Mouse (Mus musculus): ENCODE results near the gene Rapgef2. TPM values are rescaled to one million over a fixed set of nuclear protein-coding genes. Genes with fewer than 3 reads are reported as not detected.

Gene Rapgef2
- total RNA-seq, 2 experiments from 2014 or later: 121 to 129 TPM

GRCm38 (mm10) chr3:79206524-79206923 lies 79.8 kb downstream of the Rapgef2 start:
- no peak for DNase-seq (ENCODE audit: low spot score in 2 of 2)

GRCm38 (mm10) chr3:79205981-79206380 lies 80.3 kb downstream of the Rapgef2 start:
- DNase-seq (ENCODE audit: low spot score in 2 of 2): no peak

DNA sequence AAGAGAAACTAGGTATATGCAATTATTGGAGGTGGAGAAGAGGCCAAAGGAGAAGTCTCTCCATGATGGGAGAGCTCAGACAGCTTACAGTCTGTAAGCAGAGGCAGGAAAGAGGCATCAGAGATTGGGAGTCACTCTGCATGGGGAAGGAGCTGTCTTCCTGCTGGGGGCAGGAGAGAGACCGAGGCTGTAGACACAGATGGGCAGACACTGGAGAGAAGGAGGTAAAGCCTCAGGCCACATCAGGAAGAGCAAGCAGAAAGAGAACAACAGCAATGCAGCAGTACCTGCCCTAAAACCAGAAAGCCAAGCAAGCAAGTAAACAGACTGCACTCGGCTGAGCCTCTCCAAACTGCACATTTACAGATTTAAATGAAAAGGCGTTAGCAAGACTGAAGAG lies 81.2 kb downstream of the Rapgef2 start:
- DNase-seq (ENCODE audit: low spot score in 2 of 2): no peak

- DNase-seq (ENCODE audit: low spot score in 2 of 2): no peak
Measured at GRCm38 (mm10) chr3:79204261-79204660, 82.1 kb downstream of the Rapgef2 start.

GRCm38 (mm10) chr3:79203821-79204220 lies 82.5 kb downstream of the Rapgef2 start:
- DNase-seq (ENCODE audit: low spot score in 2 of 2): no peak

- DNase-seq (ENCODE audit: low spot score in 2 of 2): peak; percentile 43 to 50
Measured at GRCm38 (mm10) chr3:79203178-79203577, 83.1 kb downstream of the Rapgef2 start.

DNA sequence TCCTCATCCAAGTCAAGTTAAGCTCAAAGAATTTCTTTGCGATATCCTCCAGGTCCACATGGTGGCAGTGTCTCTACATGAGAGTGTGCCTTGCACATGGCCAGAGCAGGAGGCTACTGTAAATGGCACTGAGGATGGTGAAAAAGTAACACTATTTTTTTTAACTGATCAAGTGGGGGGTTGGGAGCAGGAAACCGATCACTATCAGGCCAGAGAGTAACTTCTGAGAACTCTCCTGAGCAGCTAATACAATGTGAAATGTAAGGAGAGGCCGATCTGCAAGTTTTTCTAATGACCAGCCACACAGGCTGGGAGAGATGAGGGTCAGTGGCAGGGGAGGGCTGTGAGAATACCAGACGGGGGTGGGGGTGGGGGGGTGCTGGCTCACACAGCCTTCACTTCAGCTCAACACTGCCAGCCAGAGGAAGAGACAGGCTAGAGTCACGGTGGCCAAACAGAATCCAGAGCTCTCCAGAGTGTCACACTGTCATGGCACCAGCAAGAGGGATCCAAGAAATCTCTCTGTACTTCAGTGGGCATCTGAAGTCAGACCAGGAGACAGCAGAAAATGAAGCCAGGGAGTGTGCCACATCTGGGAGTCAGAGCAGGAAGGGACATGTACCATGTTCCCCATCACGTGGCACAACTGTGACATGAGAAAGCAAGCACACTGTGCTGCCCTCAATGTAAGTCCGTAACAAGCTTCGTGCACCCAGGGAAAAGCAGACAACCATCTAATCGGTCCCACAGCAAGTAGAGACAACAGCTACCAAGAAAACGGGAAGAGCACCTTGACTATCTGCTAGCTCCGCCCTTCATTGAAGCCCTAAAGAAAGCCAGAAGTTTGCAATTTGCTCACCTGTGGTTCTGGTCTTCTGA lies 83.8 kb downstream of the Rapgef2 start:
- DNase-seq (ENCODE audit: low spot score in 2 of 2): peak; percentile 77 to 79

DNA sequence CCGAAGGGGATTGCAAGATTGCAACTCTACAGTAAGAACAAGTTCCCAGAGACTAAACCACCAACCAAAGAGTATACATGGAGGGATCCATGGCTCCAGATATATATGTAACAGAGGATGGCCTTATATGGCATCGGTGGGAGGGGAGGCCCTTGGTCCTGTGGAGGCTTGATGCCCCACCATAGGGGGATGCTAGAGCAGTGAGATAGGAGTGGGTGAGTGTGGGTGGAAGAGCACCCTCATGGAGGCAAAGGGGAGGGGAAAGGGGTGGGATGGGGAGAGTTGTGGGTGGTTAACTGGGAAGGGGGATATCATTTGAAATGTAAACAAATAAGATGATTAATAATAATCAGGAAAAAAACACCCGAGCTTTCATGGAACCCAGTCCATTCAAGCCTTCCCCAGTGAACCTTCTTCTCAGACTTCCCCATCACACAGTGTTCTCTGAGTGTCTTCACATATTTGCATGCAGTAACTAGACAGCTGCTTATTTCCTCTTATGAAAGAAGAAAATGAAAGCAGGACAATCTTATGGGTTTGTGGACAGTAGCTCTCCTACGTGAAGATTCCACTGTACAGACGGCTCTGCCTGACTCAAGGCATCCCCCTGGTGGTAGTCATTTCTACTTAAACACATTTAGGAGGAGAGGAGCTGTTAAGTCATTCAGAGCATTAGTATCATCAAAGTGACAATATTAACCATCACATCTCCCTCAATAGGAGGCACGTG lies 89.4 kb downstream of the Rapgef2 start:
- DNase-seq (ENCODE audit: low spot score in 2 of 2): peak; percentile 50 to 70

- DNase-seq (ENCODE audit: low spot score in 2 of 2): no peak
Measured at GRCm38 (mm10) chr3:79195280-79195679, 91.0 kb downstream of the Rapgef2 start.

GRCm38 (mm10) chr3:79194111-79194793 lies 92.1 kb downstream of the Rapgef2 start:
- DNase-seq (ENCODE audit: low spot score in 2 of 2): no peak

DNA sequence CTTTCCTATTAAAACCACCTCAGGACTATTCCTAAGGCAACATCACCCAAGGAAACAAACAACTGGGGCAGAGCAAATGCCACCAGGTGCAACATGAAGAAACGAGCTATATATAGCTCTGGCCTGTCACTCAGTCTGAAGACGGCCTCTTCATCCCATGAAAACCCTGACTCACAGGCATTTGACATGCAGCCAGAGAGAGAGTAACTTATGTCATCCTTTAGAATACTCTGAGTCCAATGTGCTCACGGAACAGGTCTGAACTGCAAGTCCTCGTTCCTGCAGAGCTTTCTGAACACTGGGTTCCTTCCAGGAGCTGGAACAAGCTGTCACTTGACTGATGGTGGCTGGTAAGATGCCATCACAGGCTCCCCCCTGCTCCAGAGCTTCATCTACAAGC lies 93.3 kb downstream of the Rapgef2 start:
- DNase-seq (ENCODE audit: low spot score in 2 of 2): peak; percentile 50 to 54

- DNase-seq (ENCODE audit: low spot score in 2 of 2): no peak
Measured at GRCm38 (mm10) chr3:79191981-79192380, 94.3 kb downstream of the Rapgef2 start.

- DNase-seq (ENCODE audit: low spot score in 2 of 2): no peak
Measured at GRCm38 (mm10) chr3:79191471-79191870, 94.8 kb downstream of the Rapgef2 start.

- DNase-seq (ENCODE audit: low spot score in 2 of 2): no peak
Measured at GRCm38 (mm10) chr3:79190377-79190776, 95.9 kb downstream of the Rapgef2 start.

DNA sequence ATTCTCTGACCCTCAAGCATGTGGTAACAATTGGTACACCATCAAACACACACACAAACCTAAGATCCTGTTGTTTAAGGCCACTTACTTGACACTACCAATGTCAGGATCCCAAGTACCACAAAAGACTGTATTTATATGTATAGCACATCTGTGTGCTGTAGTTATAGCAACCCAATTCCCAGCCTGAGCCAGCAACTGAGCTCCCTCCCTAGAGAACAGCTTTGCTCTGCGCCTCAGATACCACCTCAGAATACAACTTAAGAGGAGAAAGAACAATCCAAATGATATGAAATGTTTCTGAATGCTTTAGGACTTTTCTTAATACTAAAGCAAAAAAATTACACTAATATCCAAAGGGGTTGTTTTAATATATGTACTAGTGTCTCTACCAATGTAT lies 98.4 kb downstream of the Rapgef2 start:
- DNase-seq (ENCODE audit: low spot score in 2 of 2): no peak

- no peak for DNase-seq (ENCODE audit: low spot score in 2 of 2)
Measured at GRCm38 (mm10) chr3:79182290-79182689, 104.0 kb downstream of the Rapgef2 start.

DNA sequence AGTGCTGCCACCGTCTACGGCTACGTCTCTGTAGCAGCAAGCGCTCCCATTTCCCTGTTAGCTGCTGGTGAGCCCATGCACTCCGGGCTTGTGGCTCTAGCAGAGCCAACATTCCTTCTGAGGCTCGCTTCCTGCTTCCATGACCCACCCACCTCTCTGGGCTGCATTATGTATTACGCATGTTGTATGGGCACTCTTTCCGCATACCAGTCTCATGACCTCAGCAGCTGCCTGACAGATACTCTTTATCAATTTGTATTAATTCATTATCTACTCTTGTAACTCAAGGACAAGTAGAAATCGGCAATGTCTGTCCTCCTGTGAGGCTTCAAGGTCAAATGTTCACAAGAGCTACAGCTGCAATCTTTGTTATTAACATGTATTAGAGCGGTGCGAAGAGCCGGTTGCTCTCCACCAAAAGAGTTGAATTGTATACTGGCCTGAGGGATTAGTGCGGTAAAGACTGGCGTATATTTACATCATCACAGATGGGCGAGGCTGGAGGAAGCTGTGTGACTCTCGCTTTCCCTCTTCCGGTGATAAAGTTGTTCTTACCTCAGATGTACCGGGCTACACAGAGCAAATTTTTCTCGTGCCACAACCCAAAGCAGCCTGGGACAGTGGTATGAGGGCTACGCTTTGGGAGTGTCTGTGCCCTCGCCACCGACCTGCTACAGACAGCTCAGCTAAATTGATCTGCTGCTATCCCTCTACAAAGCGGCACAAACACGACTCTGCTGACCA lies 104.9 kb downstream of the Rapgef2 start:
- no peak for DNase-seq (ENCODE audit: low spot score in 2 of 2)

GRCm38 (mm10) chr3:79180086-79180485 lies 106.2 kb downstream of the Rapgef2 start:
- DNase-seq (ENCODE audit: low spot score in 2 of 2): no peak

DNA sequence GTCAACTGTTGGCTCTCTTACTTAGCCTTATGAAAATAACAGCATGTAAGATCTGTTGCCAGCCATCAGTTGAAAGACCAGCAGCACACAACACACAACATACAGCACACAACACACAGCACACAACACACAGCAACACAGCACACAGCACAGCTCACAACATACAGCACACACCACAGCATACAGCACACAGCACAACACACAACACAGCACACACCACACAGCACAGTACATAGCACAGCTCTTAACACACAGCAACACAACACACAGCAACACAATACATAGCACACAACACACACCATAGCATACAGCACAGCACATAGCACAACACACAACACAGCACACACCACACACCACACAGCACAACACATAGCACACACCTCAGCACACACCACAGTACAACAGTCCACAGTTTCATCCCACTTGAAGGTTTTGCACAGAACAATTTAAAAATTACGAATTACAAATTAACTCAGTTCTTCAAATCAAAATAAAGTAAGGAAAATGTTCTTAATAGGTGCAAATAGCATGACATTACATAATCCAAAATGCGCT lies 106.7 kb downstream of the Rapgef2 start:
- DNase-seq (ENCODE audit: low spot score in 2 of 2): no peak

DNA sequence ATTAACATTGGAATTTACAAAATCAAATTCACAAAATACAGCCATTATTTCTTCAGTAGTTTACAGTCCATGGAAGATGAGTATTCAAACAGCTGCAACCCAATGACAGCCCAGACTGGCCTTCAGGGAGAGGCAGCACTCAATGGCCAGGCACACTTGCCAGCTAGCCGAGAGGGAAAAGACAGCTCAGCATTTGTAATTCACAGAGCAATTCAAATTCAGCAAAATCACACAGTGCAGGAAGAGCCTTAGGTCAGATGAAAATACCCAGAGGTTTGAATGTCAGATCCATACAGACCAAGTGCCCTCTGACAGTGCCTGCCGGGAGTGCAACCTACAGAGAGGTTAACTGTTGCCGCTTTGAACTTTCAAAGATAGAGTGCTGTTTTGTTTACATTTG lies 107.6 kb downstream of the Rapgef2 start:
- DNase-seq (ENCODE audit: low spot score in 2 of 2): no peak

DNA sequence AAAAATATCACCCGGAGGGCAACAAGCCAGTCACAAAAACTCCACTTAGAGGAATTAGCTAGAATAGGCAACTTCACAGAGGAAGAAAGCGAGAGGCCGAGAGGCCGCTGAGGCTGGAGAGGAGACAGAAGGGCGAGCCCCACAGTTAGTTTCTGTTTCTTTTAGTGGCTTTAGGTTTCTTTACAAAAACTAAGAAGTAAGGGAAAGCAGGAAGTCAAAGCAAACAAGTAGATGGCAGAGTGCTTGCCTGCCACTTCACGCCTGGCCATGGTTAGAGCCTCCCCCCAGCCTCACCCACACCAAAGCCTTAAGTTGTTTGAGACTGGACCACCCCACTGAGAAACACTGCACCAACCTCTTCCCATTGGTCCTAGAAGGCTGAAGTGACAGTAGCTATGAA lies 108.2 kb downstream of the Rapgef2 start:
- no peak for DNase-seq (ENCODE audit: low spot score in 2 of 2)
